Mouse (Mus musculus) lung, postnatal 4 days (tissue): ENCODE results near the gene Abhd6.

Experiments
- DNase-seq, 2 experiments: peaks; one replicate each; pipeline ENCODE4 v3.0.0; 2021

Abhd6 gene

GRCm38 (mm10) chr14:8063835-8064785, 61.4 kb downstream of the Abhd6 start:
- DNase-seq: no peak

- DNase-seq: peak; percentile 94
These were observed 77.5 kb downstream of the Abhd6 start, which contains the start of gene Rpp14 for GRCm38 (mm10) chr14:8080165-8080679. TSS of gene Rpp14 (plus strand) at chr14:8080367.

- DNase-seq: peak; percentile 40 to 42
These were observed 78.0 kb downstream of the Abhd6 start for GRCm38 (mm10) chr14:8080718-8081117.

- DNase-seq: no peak
These were observed 80.2 kb downstream of the Abhd6 start for GRCm38 (mm10) chr14:8082949-8083348.

GRCm38 (mm10) chr14:8089016-8089415, 86.3 kb downstream of the Abhd6 start:
- no peak for DNase-seq

- no peak for DNase-seq
These were observed 89.9 kb downstream of the Abhd6 start for GRCm38 (mm10) chr14:8092573-8092972.

- DNase-seq: no peak
These were observed 90.7 kb downstream of the Abhd6 start for GRCm38 (mm10) chr14:8093427-8093826.

- DNase-seq: peak; percentile 23 to 35
These were observed 92.3 kb downstream of the Abhd6 start for GRCm38 (mm10) chr14:8094931-8095561.

- DNase-seq: peak; percentile 37 to 41
These were observed 92.9 kb downstream of the Abhd6 start for GRCm38 (mm10) chr14:8095562-8095950.

GRCm38 (mm10) chr14:8097978-8098686, 95.4 kb downstream of the Abhd6 start, which contains the start of gene Pxk:
TSS of gene Pxk (plus strand) at chr14:8098211.
- peak; percentile 92 to 93 for DNase-seq

- no peak for DNase-seq
These were observed 95.9 kb downstream of the Abhd6 start for GRCm38 (mm10) chr14:8098687-8098995.

- DNase-seq: peak in 1 of 2 experiments; percentile 22
These were observed 96.9 kb downstream of the Abhd6 start for GRCm38 (mm10) chr14:8099561-8100021.

- no peak for DNase-seq
These were observed 99.2 kb downstream of the Abhd6 start for GRCm38 (mm10) chr14:8101886-8102285.

- DNase-seq: peak in 1 of 2 experiments; percentile 28
These were observed 100.0 kb downstream of the Abhd6 start for GRCm38 (mm10) chr14:8102676-8103075.
